Mouse (Mus musculus) heart, adult 2 months (tissue): Measurements from ENCODE around the gene Actb. TPM values are rescaled to one million over a fixed set of nuclear protein-coding genes. Genes with fewer than 3 reads are reported as not detected.

ENCODE experiments used
- DNase-seq, 2 experiments: peaks; one replicate each; pipeline ENCODE4 v3.0.0; 2021
- H3K27ac ChIP-seq: fragments of 200-600 bp; 2 replicates; pipeline ENCODE4 v1.8.1; 2022
- H3K27me3 ChIP-seq: fragments of 200-500 bp; 2 replicates; pipeline ENCODE4 v1.6.1; 2012; ENCODE audit warnings: mild to moderate bottlenecking, low read length, inconsistent platforms, mixed read lengths; ENCODE audit not compliant: control insufficient read depth, insufficient read depth
- H3K36me3 ChIP-seq: fragments of 200-500 bp; 2 replicates; pipeline ENCODE4 v1.6.1; 2012; ENCODE audit warnings: low read length, inconsistent platforms; ENCODE audit not compliant: control insufficient read depth, insufficient read depth
- H3K4me1 ChIP-seq: fragments of 200-500 bp; 2 replicates; pipeline ENCODE4 v1.6.1; 2011; ENCODE audit warnings: low read length; ENCODE audit not compliant: control insufficient read depth, insufficient read depth
- H3K4me3 ChIP-seq: fragments of 200-600 bp; 2 replicates; pipeline ENCODE4 v1.8.1; 2022
- H3K79me2 ChIP-seq: fragments of 200-500 bp; replicated peaks from 2 replicates; pipeline ENCODE4 v1.6.1; 2012; ENCODE audit warnings: mild to moderate bottlenecking, inconsistent platforms, low read length, moderate library complexity, mixed read lengths; ENCODE audit not compliant: control insufficient read depth, insufficient read depth
- H3K9ac ChIP-seq: fragments of 200-500 bp; 2 replicates; pipeline ENCODE4 v1.6.1; 2012; ENCODE audit warnings: low read depth, mild to moderate bottlenecking, control low read depth, inconsistent platforms, low read length, mixed read lengths
- CTCF ChIP-seq: fragments of 200-600 bp; IDR thresholded peaks from 2 replicates; pipeline ENCODE4 v1.8.1; 2022; ENCODE audit warnings: antibody characterized with exemption, mild to moderate bottlenecking, moderate library complexity
- EP300 ChIP-seq: fragments of 200-500 bp; IDR thresholded peaks from 2 replicates; pipeline ENCODE4 v1.6.1; 2011; ENCODE audit warnings: low read depth, low read length, control low read depth; ENCODE audit not compliant: insufficient read depth
- POLR2A ChIP-seq: fragments of 200-500 bp; IDR thresholded peaks from 2 replicates; pipeline ENCODE4 v1.6.1; 2011; ENCODE audit warnings: mild to moderate bottlenecking, low read depth, low read length, control low read depth; ENCODE audit not compliant: insufficient read depth
- WGBS: fragments of 180-500 bp; shearing (Covaris S2); methylation state at CpG from one replicate; pipeline ENCODE4 v1.1.7; 2018; 5-methylcytosine and 5-hydroxymethylcytosine counted together
- intact Hi-C: fragments of 180-260 bp; cut with DNase I; formaldehyde crosslinking; loops from one replicate; pipeline ENCODE4 v1.15.1; 2025
- polyA plus RNA-seq: library from polyadenylated mRNA; depleted of rRNA; stranded (reverse); fragments of >200 nt; gene quantifications from 2 replicates; pipeline ENCODE4 v1.2.3, GENCODE M21; 2012
- total RNA-seq, 2 experiments: library from RNA; stranded (reverse); gene quantifications; 2 replicates each; pipeline ENCODE4 v1.2.3; 2021

The Actb gene
- total and polyA plus RNA-seq, 3 experiments: 679 to 1,148 (median 987) TPM

GRCm38 (mm10) chr5:142877337-142878280, 28.9 kb downstream of the Actb start:
- Histone ChIP-seq H3K4me1 (peaks cover 13% of the 10 kb centered on the region), H3K79me2 (no peaks in the 10 kb centered on the region), H3K4me3 (no peak overlapping the region), H3K27ac (no peak overlapping the region), H3K36me3 (no peaks in the 10 kb centered on the region), H3K27me3 (no peaks in the 10 kb centered on the region), H3K9ac (no peak overlapping the region)
- TF ChIP-seq CTCF (no peak), EP300 (peak; percentile 54; the same call in 1 of the 2 replicates)
- intact Hi-C loops: loop anchor here (1.0 to 5.0 kb wide), 3 partner anchors 55 to 159 kb away; no protein-coding TSS in a partner anchor
- peak; percentile 85 to 93 for DNase-seq
- 27% methylated on average over 11 of the region's 11 CpGs for WGBS

DNA sequence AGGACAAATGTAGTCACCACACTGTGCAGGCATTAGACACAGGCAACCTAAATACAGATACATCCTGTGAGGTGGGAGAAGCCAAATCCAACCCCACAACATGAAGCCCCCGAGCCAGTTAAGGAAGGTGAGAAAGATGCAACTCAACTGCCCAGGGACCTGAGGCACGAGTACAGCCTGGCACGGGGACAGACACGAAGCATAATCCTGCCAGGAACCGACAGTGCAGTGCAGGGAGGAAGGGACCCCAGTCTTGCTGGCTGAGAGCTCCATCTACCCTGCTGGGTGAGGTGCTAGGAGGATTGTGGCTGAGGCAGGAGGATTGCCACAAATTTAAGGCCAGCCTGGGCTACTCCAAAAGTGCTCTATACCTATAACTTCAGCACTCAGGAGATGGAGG, 29.7 kb downstream of the Actb start:
- no peaks in the 10 kb centered on the region for H3K27me3 ChIP-seq
- H3K36me3 ChIP-seq: no peaks in the 10 kb centered on the region
- no peak overlapping the region for H3K9ac ChIP-seq
- TF ChIP-seq EP300: no peak
- TF ChIP-seq POLR2A: no peak
- TF ChIP-seq CTCF: no peak
- no peak overlapping the region for H3K27ac ChIP-seq
- peaks cover 11% of the 10 kb centered on the region for H3K4me1 ChIP-seq
- no peak for DNase-seq
- no peak overlapping the region for H3K4me3 ChIP-seq
- intact Hi-C loops: loop anchor here (5.0 kb wide), 1 partner anchor 55 kb away; no protein-coding TSS in a partner anchor
- WGBS: 77% methylated on average over 5 of the region's 5 CpGs
- no peaks in the 10 kb centered on the region for H3K79me2 ChIP-seq

- Histone ChIP-seq H3K9ac (no peak overlapping the region), H3K27ac (no peak overlapping the region), H3K4me3 (no peak overlapping the region), H3K4me1 (peaks cover 7% of the 10 kb centered on the region), H3K79me2 (no peaks in the 10 kb centered on the region), H3K27me3 (no peaks in the 10 kb centered on the region), H3K36me3 (no peaks in the 10 kb centered on the region)
- peak in 1 of 2 experiments; percentile 46 for DNase-seq
- no peak for TF ChIP-seq POLR2A
- TF ChIP-seq EP300: no peak
- no peak for TF ChIP-seq CTCF
- 77% methylated on average over 10 of the region's 10 CpGs for WGBS
- intact Hi-C loops: loop anchor here (5.0 kb wide), 1 partner anchor 53 kb away; no protein-coding TSS in a partner anchor
These were observed 31.0 kb downstream of the Actb start for GRCm38 (mm10) chr5:142875513-142875905.

GRCm38 (mm10) chr5:142874791-142875512, 31.6 kb downstream of the Actb start:
- intact Hi-C loops: loop anchor here (5.0 kb wide), 1 partner anchor 53 kb away; no protein-coding TSS in a partner anchor
- Histone ChIP-seq H3K4me1 (peaks cover 5% of the 10 kb centered on the region), H3K9ac (no peak overlapping the region), H3K4me3 (no peak overlapping the region), H3K27ac (no peak overlapping the region), H3K27me3 (no peaks in the 10 kb centered on the region), H3K36me3 (no peaks in the 10 kb centered on the region), H3K79me2 (no peaks in the 10 kb centered on the region)
- TF ChIP-seq POLR2A (no peak), CTCF (0 out of 2 replicates have a peak, but pooled peaks have one; percentile 13)
- 81% methylated on average over 13 of the region's 13 CpGs for WGBS
- no peak for DNase-seq

DNA sequence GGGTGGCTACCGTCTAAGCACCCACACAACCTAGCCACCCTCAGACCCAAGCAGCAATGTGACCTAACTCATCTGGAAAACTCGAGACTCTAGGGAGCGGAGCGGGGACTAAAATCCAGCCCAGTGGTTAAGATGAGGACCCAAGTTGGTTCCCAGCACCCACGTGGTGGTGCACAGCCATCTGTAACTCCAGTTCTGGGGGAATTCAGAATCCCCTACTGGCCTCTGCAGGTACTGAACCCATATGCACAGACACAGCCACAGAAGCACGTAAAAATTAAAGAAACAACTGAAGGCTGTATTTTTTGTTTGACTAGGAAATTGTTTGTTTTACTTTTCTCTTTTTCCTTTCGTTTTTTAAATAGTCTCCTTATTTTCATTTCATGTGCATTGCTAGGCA, 32.8 kb downstream of the Actb start:
- intact Hi-C loops: no loop called here
- no peaks in the 10 kb centered on the region for H3K79me2 ChIP-seq
- no peaks in the 10 kb centered on the region; the same call in 1 of the 2 replicates for H3K4me1 ChIP-seq
- H3K9ac ChIP-seq: no peak overlapping the region
- H3K4me3 ChIP-seq: no peak overlapping the region
- TF ChIP-seq CTCF (peak; percentile 36), POLR2A (no peak)
- H3K27ac ChIP-seq: no peak overlapping the region
- 94% methylated on average over 7 of the region's 7 CpGs for WGBS
- no peaks in the 10 kb centered on the region for H3K27me3 ChIP-seq
- DNase-seq: no peak
- no peaks in the 10 kb centered on the region for H3K36me3 ChIP-seq

DNA sequence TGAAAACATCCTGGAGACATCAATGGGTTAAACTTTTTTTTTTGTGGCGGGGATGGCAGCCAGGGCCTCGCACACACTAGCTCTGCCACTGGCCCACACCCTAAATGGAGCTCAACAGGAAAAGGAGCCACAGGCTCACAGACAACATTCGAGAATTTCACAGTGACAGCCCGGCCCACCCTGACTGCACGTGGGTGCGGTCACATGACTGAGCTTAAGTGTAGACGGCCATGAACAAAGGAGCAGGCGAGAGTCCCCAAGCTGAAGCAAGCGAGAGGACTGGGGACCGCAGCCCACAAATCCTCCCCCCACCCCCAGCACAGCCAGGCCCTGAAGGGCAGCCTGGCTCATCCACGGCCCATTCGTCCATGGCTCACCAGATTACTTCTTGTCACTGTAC, 34.8 kb downstream of the Actb start:
- Histone ChIP-seq H3K36me3 (no peaks in the 10 kb centered on the region), H3K9ac (no peak overlapping the region), H3K27me3 (no peaks in the 10 kb centered on the region), H3K4me3 (no peak overlapping the region), H3K4me1 (no peaks in the 10 kb centered on the region; the same call in 1 of the 2 replicates), H3K79me2 (no peaks in the 10 kb centered on the region), H3K27ac (no peak overlapping the region)
- TF ChIP-seq POLR2A (no peak), CTCF (no peak), EP300 (no peak)
- WGBS: 57% methylated on average over 12 of the region's 12 CpGs
- no peak for DNase-seq
- intact Hi-C loops: no loop called here
